Mouse (Mus musculus): ENCODE measurements around the gene Slc25a20.

DNA sequence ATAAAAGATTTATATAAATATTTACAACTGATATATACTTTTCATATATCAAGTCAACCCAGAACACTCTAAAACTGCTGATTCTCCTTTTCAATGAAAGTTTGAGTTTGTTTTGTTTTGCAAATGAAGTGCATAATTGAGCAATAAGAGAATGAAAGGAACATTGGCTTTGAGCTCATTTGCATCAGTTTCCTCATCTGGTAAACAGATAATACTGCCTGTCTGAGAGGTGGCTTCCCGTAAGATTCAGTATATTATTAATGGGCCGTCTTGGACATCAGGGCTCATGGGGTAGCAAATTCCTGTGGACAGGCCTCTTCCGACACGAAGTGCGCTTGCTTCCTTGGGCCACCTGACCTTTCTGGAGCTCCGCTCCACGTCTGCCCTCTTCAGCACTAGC is 48.9 kb downstream of the Slc25a20 start:
- TF ChIP-seq CTCF (IDR thresholded peaks at IDR 0.05; ENCODE audit: low read depth, low read length) = no peak
- 0 out of 2 replicates have a peak, but pooled peaks have one; percentile 12 for TF ChIP-seq EP300 (IDR thresholded peaks at IDR 0.05; ENCODE audit: insufficient read depth, low read depth, low read length)
